Mouse (Mus musculus) cerebellum, adult 2 months (tissue): Measurements from ENCODE around the gene Vmn1r194. TPM values are rescaled to one million over a fixed set of nuclear protein-coding genes. Genes with fewer than 3 reads are reported as not detected.
"Not testable (repeated sequence)": the region's sequence is repeated elsewhere in the genome, so short reads cannot be mapped to it uniquely, and the experiment has no call there.

Experiments used
- DNase-seq, 2 experiments: peaks; one replicate each; pipeline ENCODE4 v3.0.0; 2021
- H3K27ac ChIP-seq: fragments of 200-500 bp; 2 replicates; pipeline ENCODE4 v1.5.1; 2012; ENCODE audit warnings: low read length, control low read depth, inconsistent platforms; ENCODE audit not compliant: insufficient read depth
- H3K27me3 ChIP-seq: fragments of 200-500 bp; 2 replicates; pipeline ENCODE4 v1.6.1; 2012; ENCODE audit warnings: inconsistent platforms, mild to moderate bottlenecking, low read length, moderate library complexity; ENCODE audit not compliant: control insufficient read depth, insufficient read depth
- H3K4me1 ChIP-seq: fragments of 200-500 bp; 2 replicates; pipeline ENCODE4 v1.6.1; 2011; ENCODE audit warnings: low read length; ENCODE audit not compliant: control insufficient read depth, insufficient read depth
- H3K4me3 ChIP-seq: fragments of 200-500 bp; replicated peaks from 2 replicates; pipeline ENCODE3; 2011; ENCODE audit warnings: mild to moderate bottlenecking, low read depth, low read length, control low read depth; ENCODE audit not compliant: insufficient read depth
- CTCF ChIP-seq: fragments of 200-500 bp; IDR thresholded peaks from 2 replicates; pipeline ENCODE4 v1.5.1; 2011; ENCODE audit warnings: low read depth, mild to moderate bottlenecking, control low read depth, low read length, moderate library complexity, borderline replicate concordance; ENCODE audit not compliant: insufficient read depth
- POLR2A ChIP-seq: fragments of 200-500 bp; IDR thresholded peaks from 2 replicates; pipeline ENCODE4 v1.6.1; 2011; ENCODE audit warnings: low read length, control low read depth, borderline replicate concordance; ENCODE audit not compliant: insufficient read depth
- WGBS: fragments of 180-500 bp; shearing (Covaris S2); methylation state at CpG from one replicate; pipeline ENCODE4 v1.1.7; 2018; 5-methylcytosine and 5-hydroxymethylcytosine counted together
- polyA plus RNA-seq: library from polyadenylated mRNA; depleted of rRNA; stranded (reverse); fragments of >200 nt; gene quantifications from 2 replicates; pipeline ENCODE4 v1.2.3, GENCODE M21; 2012; rRNA removed

The Vmn1r194 gene
- not detected in 2 replicates for polyA plus RNA-seq

DNA sequence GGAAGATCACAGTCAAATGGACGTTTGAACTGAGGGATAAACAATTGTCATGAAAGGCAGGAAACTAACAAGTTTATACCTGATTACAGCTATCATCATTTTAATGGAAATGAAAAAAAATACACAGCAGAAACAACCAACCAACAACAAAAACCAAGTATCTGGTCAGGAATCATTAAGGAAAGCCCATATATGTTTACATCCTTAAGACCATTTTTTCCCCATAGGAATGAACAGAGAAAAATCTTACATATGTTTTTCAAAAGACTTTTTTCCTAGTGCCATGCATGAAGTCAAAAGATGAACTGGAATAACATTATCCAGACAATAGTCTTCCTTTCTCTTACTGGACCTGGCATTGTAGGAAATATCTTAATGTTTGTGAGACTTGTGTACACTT, at the start of gene Vmn1r194:
Gene Vmn1r194, plus strand, starts transcription at position 301 of the 400 bp plus-strand sequence.
- TF ChIP-seq CTCF (no peak), POLR2A (no peak)
- WGBS = 40% methylated on average over 1 of the region's 1 CpGs
- Histone ChIP-seq H3K27me3 (no peaks in the 10 kb centered on the region), H3K27ac (no peak within 1 kb of the TSS), H3K4me3 (no peak within 1 kb of the TSS), H3K4me1 (no peaks in the 10 kb centered on the region)
- no peak for DNase-seq

- not testable (repeated sequence) for H3K4me1 ChIP-seq, H3K27me3 ChIP-seq, H3K4me3 ChIP-seq, DNase-seq, H3K27ac ChIP-seq
- WGBS = 61% methylated on average over 1 of the region's 1 CpGs
Observed at GRCm38 (mm10) chr13:22223060-22223459, 21.0 kb upstream of the Vmn1r194 start, which contains the start of gene Vmn1r193. Gene Vmn1r193 (minus strand): TSS chr13:22223160.

GRCm38 (mm10) chr13:22270222-22270621, 26.2 kb downstream of the Vmn1r194 start, which contains the start of gene Vmn1r195:
Gene Vmn1r195 (plus strand): TSS chr13:22270522.
- not testable (repeated sequence) for DNase-seq, H3K4me1 ChIP-seq, H3K27ac ChIP-seq, H3K4me3 ChIP-seq, H3K27me3 ChIP-seq
- 93% methylated on average over 1 of the region's 1 CpGs for WGBS

- Histone ChIP-seq H3K4me1 (no peaks in the 10 kb centered on the region), H3K27ac (no peak overlapping the region), H3K4me3 (no peak overlapping the region), H3K27me3 (no peaks in the 10 kb centered on the region)
- DNase-seq = no peak
- no peak for TF ChIP-seq POLR2A
- TF ChIP-seq CTCF = no peak
- 53% methylated on average over 2 of the region's 2 CpGs for WGBS
Observed at GRCm38 (mm10) chr13:22271721-22272120, 27.7 kb downstream of the Vmn1r194 start.

DNA sequence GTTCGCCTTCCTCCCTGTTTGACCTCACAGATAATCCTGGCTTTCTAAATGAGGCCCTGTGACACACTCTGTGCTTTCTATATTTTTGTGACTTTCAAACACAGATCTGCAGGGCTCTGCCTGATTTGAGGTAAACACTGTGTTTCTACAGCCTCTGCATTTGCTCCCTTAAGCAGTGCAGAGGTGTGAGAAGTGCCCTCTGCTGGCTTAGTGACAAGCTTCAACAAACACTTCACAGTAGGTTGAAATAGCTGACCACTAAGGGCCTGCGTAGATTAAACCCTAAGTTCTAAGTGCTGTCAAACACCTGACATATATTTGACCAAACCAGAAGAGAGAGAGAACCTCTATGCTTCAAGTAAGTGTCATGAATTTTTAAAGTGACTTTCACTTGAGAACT, 40.6 kb downstream of the Vmn1r194 start:
- Histone ChIP-seq H3K4me1 (no peaks in the 10 kb centered on the region), H3K4me3 (no peak overlapping the region), H3K27me3 (no peaks in the 10 kb centered on the region), H3K27ac (no peak overlapping the region)
- WGBS = 75% methylated on average over 2 of the region's 2 CpGs
- TF ChIP-seq CTCF = no peak
- TF ChIP-seq POLR2A = no peak
- DNase-seq = no peak

DNA sequence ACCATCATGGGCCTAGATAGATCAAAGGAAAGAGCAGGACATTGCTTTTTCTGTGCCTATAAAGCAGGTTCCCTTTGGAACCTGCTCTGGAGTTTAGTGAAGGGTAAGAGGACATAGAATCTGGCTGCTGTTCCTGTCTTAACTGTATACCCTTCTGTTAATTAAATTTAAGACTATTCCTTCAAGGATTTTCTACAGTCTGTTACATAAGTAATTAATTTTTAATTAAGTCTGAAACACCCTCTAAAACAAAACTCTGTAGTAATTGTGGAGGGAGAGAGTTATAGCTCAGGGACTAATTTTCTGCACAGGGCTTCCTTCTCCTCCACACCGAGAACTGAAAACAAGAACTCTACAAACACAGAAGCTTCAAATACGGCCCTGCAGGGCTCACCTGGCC, 45.6 kb downstream of the Vmn1r194 start, which contains the start of gene Vmn1r196:
Gene Vmn1r196, plus strand, starts transcription at position 301 of the 400 bp plus-strand sequence.
- no peak for DNase-seq
- WGBS = 74% methylated on average over 2 of the region's 2 CpGs
- Histone ChIP-seq H3K27ac (no peak within 1 kb of the TSS), H3K27me3 (no peaks in the 10 kb centered on the region), H3K4me1 (no peaks in the 10 kb centered on the region), H3K4me3 (no peak within 1 kb of the TSS)
- TF ChIP-seq POLR2A = no peak
- TF ChIP-seq CTCF = no peak

Other genes with a start within 250 kb of the Vmn1r194 start
- gene Prss16, start 234.5 kb upstream of the Vmn1r194 start, polyA plus RNA-seq = 0.36 and 1.1 TPM in 2 replicates
- gene Hist1h2ah, start 208.6 kb upstream of the Vmn1r194 start, polyA plus RNA-seq = not detected in 2 replicates
- 0.34 TPM in 1 of 2 replicates, not detected in the other for gene Hist1h2bk, start 208.3 kb upstream of the Vmn1r194 start, polyA plus RNA-seq
- 8.8 and 9.8 TPM in 2 replicates for gene Hist1h4i, start 202.9 kb upstream of the Vmn1r194 start, polyA plus RNA-seq
- 0.60 and 1.1 TPM in 2 replicates for gene Hist1h2ag, start 201.3 kb upstream of the Vmn1r194 start, polyA plus RNA-seq
- 0.97 and 1.5 TPM in 2 replicates for gene Hist1h2bj, start 201.0 kb upstream of the Vmn1r194 start, polyA plus RNA-seq
- gene Vmn1r188, start 159.8 kb upstream of the Vmn1r194 start, polyA plus RNA-seq = not detected in 2 replicates
- gene Vmn1r189, start 138.4 kb upstream of the Vmn1r194 start, polyA plus RNA-seq = not detected in 2 replicates
- gene Vmn1r191, start 60.2 kb upstream of the Vmn1r194 start, polyA plus RNA-seq = not detected in 2 replicates
- not detected in 2 replicates for gene Vmn1r192, start 53.1 kb upstream of the Vmn1r194 start, polyA plus RNA-seq
- not detected in 2 replicates for gene Vmn1r193, start 21.1 kb upstream of the Vmn1r194 start, polyA plus RNA-seq
- not detected in 2 replicates for gene Vmn1r195, start 26.3 kb downstream of the Vmn1r194 start, polyA plus RNA-seq
- gene Vmn1r196, start 45.7 kb downstream of the Vmn1r194 start, polyA plus RNA-seq = not detected in 2 replicates
- not detected in 2 replicates for gene Vmn1r197, start 80.4 kb downstream of the Vmn1r194 start, polyA plus RNA-seq
- gene Vmn1r198, start 106.1 kb downstream of the Vmn1r194 start, polyA plus RNA-seq = not detected in 2 replicates
- not detected in 2 replicates for gene Vmn1r199, start 135.6 kb downstream of the Vmn1r194 start, polyA plus RNA-seq
- gene Vmn1r200, start 146.2 kb downstream of the Vmn1r194 start, polyA plus RNA-seq = 0.10 TPM in 1 of 2 replicates, not detected in the other
- gene Vmn1r201, start 227.7 kb downstream of the Vmn1r194 start, polyA plus RNA-seq = not detected in 2 replicates